Mouse (Mus musculus) kidney, embryonic 14.5 days (tissue): ENCODE results near the gene Zmynd8. TPM values are rescaled to one million over a fixed set of nuclear protein-coding genes. Genes with fewer than 3 reads are reported as not detected.

Experiments used
- ATAC-seq: fragments of 200-750 bp; cut with Nextera tagmentation; 2 replicates; pipeline ENCODE4 v1.8.0; 2017; ENCODE audit warnings: moderate number of reproducible peaks, mild to moderate bottlenecking, moderate TSS enrichment, moderate library complexity; ENCODE audit not compliant: low FRiP score, low TSS enrichment
- H3K27ac ChIP-seq: fragments of 300-500 bp; sonication (generic); 2 replicates; pipeline ENCODE4 v1.5.1; 2014; ENCODE audit warnings: low read depth, mild to moderate bottlenecking, low read length, moderate library complexity, mixed read lengths
- H3K27me3 ChIP-seq: fragments of 300-500 bp; sonication (generic); 2 replicates; pipeline ENCODE4 v1.6.1; 2014; ENCODE audit warnings: mild to moderate bottlenecking, low read length; ENCODE audit not compliant: control insufficient read depth, insufficient read depth
- H3K36me3 ChIP-seq: fragments of 300-500 bp; sonication (generic); 2 replicates; pipeline ENCODE4 v1.6.1; 2014; ENCODE audit warnings: low read length, mixed read lengths; ENCODE audit not compliant: control insufficient read depth, insufficient read depth
- H3K4me1 ChIP-seq: fragments of 300-500 bp; sonication (generic); 2 replicates; pipeline ENCODE4 v1.6.1; 2014; ENCODE audit warnings: low read length, mixed read lengths; ENCODE audit not compliant: control insufficient read depth, insufficient read depth
- H3K4me2 ChIP-seq: fragments of 300-500 bp; sonication (generic); replicated peaks from 2 replicates; pipeline ENCODE4 v1.6.1; 2014; ENCODE audit warnings: low read depth, mild to moderate bottlenecking, low read length
- H3K4me3 ChIP-seq: fragments of 300-500 bp; sonication (generic); 2 replicates; pipeline ENCODE4 v1.5.1; 2014; ENCODE audit warnings: mild to moderate bottlenecking, low read length
- H3K9ac ChIP-seq: fragments of 300-500 bp; sonication (generic); 2 replicates; pipeline ENCODE4 v1.6.1; 2014; ENCODE audit warnings: low read depth, mild to moderate bottlenecking, low read length, moderate library complexity
- H3K9me3 ChIP-seq: fragments of 300-500 bp; sonication (generic); 2 replicates; pipeline ENCODE4 v1.6.1; 2016; ENCODE audit warnings: low read length; ENCODE audit not compliant: control insufficient read depth
- WGBS: fragments of 180-500 bp; shearing (Covaris S2); extraction: QIAGEN DNeasy Blood & Tissue Kit; methylation state at CpG from one replicate; pipeline ENCODE4 v1.1.7; 2014; 5-methylcytosine and 5-hydroxymethylcytosine counted together
- polyA plus RNA-seq: library from polyadenylated mRNA; unstranded; fragments of >200 nt; fragmentation: Nextera tagmentation; extraction: Ambion mirVana; gene quantifications from 2 replicates; pipeline ENCODE4 v1.2.1, GENCODE M21; 2014

Gene Zmynd8
- polyA plus RNA-seq, 1 experiment from 2014 or later: 61.1 TPM

DNA sequence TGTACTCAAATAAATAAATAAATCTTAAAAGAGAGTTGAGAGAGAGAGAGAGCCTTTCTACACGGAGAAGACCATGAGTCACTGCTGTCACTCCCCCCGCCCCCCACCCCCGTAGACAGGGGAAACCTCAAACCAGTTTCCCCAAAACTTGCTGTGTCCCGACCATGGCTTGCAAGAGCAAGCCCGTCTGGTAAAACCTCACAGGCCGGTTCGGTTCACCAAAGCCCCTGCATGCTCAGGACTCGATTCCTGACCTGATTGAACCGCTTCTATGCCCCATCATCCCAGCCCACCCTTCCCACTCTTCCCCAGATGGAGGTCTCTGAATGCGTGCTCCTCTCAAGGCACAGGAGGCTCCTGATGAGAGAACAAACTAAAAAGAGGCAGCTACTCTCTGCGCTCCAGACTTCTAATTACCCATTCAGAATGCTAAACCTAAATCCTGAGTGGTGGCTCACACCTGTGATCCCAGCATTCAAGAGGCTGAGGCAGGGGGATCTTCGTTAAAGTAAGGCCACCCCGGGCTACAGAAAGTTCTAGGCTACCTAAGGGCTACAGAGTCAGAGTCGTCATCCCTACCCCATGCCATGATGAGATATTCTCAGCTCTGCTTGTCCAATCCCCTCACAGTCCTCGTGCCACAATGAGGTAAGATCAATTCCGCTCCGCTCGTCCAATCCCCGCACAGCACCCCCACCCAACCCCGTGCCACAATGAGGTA lies 37.7 kb downstream of the Zmynd8 start:
- 90% methylated on average over 20 of the region's 20 CpGs for WGBS
- no peak overlapping the region for H3K4me3 ChIP-seq
- no peak for ATAC-seq
- peaks cover 50% of the 10 kb centered on the region for H3K4me1 ChIP-seq
- peaks cover 8% of the 10 kb centered on the region; the same call in 1 of the 2 replicates for H3K36me3 ChIP-seq
- no peaks in the 10 kb centered on the region for H3K27me3 ChIP-seq
- H3K27ac ChIP-seq: no peak overlapping the region; the same call in 1 of the 2 replicates
- H3K9ac ChIP-seq: no peak overlapping the region
- no peaks in the 10 kb centered on the region for H3K9me3 ChIP-seq
- H3K4me2 ChIP-seq: no peak overlapping the region

DNA sequence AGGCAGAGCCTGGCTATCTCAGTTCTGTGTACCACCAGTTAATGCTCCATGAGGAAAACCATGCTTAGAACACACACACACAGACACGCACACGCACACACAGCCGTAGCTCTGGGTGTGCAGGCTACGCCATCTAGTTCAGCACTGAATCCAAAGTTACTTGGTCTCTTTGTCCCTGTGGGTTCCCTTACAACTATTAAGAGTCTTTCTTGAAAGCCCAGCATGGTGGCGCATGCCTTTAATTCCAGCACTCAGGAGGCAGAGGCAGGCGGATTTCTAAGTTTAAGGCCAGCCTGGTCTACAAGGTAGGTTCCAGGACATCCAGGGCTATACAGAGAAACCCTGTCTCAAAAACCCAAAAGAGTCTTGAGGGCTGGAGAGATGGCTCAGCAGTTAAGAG lies 38.4 kb downstream of the Zmynd8 start:
- Histone ChIP-seq H3K4me2 (no peak overlapping the region), H3K4me1 (peaks cover 56% of the 10 kb centered on the region), H3K36me3 (peaks cover 4% of the 10 kb centered on the region; the same call in 1 of the 2 replicates), H3K9me3 (no peaks in the 10 kb centered on the region), H3K27me3 (no peaks in the 10 kb centered on the region), H3K9ac (no peak overlapping the region), H3K27ac (peak overlapping the region; percentile 98; the same call in 1 of the 2 replicates), H3K4me3 (no peak overlapping the region)
- no peak for ATAC-seq
- WGBS: 96% methylated on average over 6 of the region's 6 CpGs

DNA sequence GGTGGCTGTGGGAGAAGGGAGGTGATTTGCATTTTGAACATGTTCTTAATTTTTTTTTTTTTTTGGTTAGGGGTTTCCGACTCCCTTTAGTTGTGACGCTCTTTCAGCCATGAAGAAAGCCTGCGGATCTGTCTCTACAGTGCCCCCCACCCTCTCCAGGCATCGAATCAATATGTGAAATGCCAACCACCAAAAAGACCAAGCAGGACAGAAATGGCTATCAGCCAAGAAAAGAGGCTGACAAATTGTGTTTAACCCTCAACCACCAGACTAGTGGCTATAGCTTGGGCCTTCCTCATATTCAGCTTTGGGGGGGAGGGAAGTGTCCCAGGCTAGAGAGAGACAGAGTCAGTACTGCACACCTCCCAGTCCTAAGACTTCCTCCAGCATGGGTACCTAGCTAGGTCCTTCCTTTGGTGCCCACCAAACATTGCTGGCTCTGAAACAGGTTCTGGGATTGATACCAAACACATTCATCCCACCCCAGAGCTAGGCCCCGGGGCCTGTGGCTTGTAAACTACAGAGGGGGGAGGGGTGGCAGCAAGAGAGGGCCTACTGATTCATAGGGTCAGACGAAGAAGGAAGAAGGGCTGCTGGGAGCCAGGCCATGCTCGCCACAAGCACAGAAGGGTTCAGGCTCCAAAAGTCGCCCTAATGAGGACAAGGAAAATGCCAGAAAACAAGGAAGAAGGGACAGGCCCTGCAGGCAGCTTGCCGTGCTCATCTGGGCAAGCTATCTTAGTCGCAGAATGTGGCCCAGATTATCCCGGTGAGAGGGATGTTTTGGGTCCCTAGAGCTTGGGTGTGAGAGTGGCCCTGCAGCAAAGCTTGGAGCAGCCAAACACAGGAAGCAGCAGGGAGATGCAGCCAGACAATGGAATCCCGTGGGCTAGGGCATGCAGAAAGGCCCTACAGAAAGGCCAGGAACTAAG lies 40.1 kb downstream of the Zmynd8 start:
- Histone ChIP-seq H3K4me1 (peaks cover 67% of the 10 kb centered on the region), H3K4me3 (no peak overlapping the region), H3K36me3 (0 out of 2 replicates have a peak, but pooled peaks cover 3% of the 10 kb centered on the region), H3K27ac (peak overlapping the region; percentile 98), H3K4me2 (peak overlapping the region; percentile 36; the same call in 1 of the 2 replicates), H3K9ac (peak overlapping the region; percentile 46; the same call in 1 of the 2 replicates), H3K9me3 (no peaks in the 10 kb centered on the region), H3K27me3 (no peaks in the 10 kb centered on the region)
- WGBS: 23% methylated on average over 12 of the region's 12 CpGs
- no peak for ATAC-seq

DNA sequence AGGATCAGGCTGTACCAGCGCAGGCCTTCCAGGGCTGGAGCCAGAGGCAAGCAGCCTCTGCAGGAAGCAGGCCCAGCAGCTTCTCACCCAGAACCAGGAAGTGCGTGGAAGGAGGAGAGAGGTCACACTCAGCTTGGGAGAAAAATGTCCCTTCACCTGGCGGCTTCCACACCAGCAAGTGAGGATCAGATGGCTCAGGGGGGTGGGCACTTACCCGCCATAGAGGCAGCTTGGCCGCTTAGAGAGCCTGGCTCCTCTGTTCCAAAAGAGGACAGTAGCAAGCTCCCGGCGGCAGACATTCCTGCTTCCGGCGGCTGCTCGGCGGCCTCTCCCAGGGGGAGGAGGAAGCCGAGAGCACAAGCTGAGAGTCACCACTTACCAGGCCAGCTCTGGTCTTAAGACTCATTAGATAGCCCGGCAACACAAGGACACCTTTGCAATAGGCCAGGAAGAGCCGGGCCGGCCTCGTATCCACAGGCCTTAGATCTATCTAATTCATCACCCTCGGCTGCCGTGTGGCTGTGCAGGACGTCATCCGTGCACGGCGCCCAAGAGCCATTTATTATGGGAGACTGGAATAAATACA lies 40.9 kb downstream of the Zmynd8 start:
- H3K27me3 ChIP-seq: no peaks in the 10 kb centered on the region
- WGBS: 3% methylated on average over 22 of the region's 22 CpGs
- H3K4me1 ChIP-seq: peaks cover 69% of the 10 kb centered on the region
- peak overlapping the region; percentile 46 for H3K9ac ChIP-seq
- peaks cover 3% of the 10 kb centered on the region; the same call in 1 of the 2 replicates for H3K36me3 ChIP-seq
- H3K4me2 ChIP-seq: peak overlapping the region; percentile 36
- ATAC-seq: peak; percentile 19; the same call in 1 of the 2 replicates
- H3K4me3 ChIP-seq: peak overlapping the region; percentile 8; the same call in 1 of the 2 replicates
- peak overlapping the region; percentile 98 for H3K27ac ChIP-seq
- no peaks in the 10 kb centered on the region for H3K9me3 ChIP-seq

DNA sequence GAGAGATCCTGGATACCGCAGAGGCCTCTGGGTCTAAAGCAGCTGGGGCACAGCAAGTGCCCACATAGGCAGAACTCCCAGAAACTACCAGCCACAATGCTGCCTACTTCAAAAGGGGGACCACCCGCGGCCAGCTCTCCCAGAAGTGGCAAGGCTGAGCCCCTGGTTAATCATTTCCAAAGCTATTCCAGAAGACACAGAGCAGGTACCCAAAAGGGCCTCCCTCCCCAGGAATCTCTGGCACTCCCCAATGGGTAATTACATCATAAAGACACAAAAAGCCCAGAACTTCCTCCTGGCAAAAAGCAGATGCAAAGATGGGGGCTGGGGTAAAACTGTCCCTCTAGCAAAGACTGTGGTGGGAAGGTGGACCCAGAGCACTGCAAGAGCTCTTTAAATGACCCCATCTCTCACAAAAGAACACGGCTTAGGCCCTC lies 41.4 kb downstream of the Zmynd8 start:
- 10% methylated on average over 4 of the region's 4 CpGs for WGBS
- Histone ChIP-seq H3K9ac (peak overlapping the region; percentile 46), H3K27me3 (no peaks in the 10 kb centered on the region), H3K4me2 (peak overlapping the region; percentile 36), H3K4me1 (peaks cover 70% of the 10 kb centered on the region), H3K27ac (peak overlapping the region; percentile 98), H3K9me3 (no peaks in the 10 kb centered on the region), H3K36me3 (peaks cover 5% of the 10 kb centered on the region; the same call in 1 of the 2 replicates), H3K4me3 (peak overlapping the region; percentile 8; the same call in 1 of the 2 replicates)
- peak; percentile 33 for ATAC-seq

DNA sequence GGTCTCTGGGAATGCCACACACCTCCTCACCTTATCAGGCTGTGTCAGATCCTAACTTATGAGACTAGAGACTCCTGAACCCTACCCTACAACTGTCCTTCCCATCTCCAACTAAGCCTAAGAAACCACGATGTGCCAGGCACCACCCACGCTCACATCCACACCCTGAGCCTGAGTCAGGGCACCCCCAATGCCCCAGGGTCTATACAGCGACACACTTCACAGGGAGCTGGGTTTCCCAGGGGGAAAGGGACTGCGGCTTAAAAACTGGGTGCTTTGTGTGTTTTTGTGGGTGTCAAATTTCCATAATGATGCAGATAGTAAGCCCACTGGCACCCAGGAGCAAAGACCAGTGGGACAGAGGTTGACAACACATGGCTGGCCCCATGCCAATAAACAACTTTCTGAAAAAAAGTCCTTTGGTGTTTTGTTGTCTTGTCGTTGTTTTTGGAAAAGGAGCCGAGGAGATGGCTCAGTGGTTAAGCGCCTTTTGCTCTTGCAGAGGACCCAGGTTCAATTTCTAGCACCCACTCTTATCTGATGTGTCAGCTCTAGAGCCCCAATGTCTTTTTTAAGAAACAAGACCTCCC lies 42.1 kb downstream of the Zmynd8 start:
- Histone ChIP-seq H3K4me1 (peaks cover 63% of the 10 kb centered on the region), H3K36me3 (peaks cover 11% of the 10 kb centered on the region; the same call in 1 of the 2 replicates), H3K27me3 (no peaks in the 10 kb centered on the region), H3K27ac (peak overlapping the region; percentile 98), H3K9me3 (no peaks in the 10 kb centered on the region), H3K4me2 (peak overlapping the region; percentile 36; the same call in 1 of the 2 replicates), H3K4me3 (no peak overlapping the region), H3K9ac (no peak overlapping the region)
- ATAC-seq: no peak
- WGBS: 64% methylated on average over 7 of the region's 7 CpGs

DNA sequence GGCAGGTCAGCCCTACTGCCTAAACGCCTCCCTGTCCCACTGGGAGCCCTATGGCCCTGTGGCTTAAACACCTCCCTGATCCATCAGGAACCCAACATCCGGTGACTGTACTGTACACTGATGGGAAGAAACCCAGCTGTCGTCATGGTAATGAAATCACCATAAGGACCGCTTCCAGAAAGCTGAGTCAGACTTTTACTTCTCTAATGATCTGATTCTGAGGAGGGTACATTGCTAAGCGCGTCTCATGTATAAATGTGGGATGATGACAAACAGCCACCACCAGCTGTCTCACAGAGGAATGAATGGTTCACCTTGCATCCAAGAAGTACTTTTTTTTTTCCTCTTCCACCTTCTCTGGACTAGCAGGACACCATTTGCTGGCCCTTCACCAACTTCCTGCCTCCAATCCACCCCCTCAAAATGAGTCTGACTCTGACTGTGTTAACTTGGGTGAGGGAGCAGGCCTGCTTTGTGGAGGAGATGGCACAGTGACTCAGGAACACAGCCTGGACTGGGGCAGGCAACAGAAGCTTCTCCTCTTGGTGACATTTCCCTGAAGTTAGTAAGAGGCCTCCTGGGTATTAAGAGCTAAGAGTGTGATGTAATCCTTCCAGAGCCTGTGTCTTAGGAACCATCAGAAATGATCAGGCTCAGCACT lies 43.0 kb downstream of the Zmynd8 start:
- no peaks in the 10 kb centered on the region for H3K9me3 ChIP-seq
- H3K36me3 ChIP-seq: peaks cover 20% of the 10 kb centered on the region
- no peak overlapping the region for H3K4me3 ChIP-seq
- H3K4me1 ChIP-seq: peaks cover 64% of the 10 kb centered on the region
- no peak overlapping the region for H3K4me2 ChIP-seq
- peak overlapping the region; percentile 98 for H3K27ac ChIP-seq
- no peaks in the 10 kb centered on the region for H3K27me3 ChIP-seq
- ATAC-seq: 0 out of 2 replicates have a peak, but pooled peaks have one; percentile 5
- WGBS: 39% methylated on average over 6 of the region's 6 CpGs
- no peak overlapping the region; the same call in 1 of the 2 replicates for H3K9ac ChIP-seq
